Mouse (Mus musculus) embryonic fibroblast, embryonic 13.5 days (primary cell): Measurements from ENCODE around the gene Tpi1.
A peak's percentile ranks its signal among the peaks of the same experiment; 100 is the strongest.

ENCODE experiments used
- CTCF ChIP-seq: IDR thresholded peaks from 2 replicates; pipeline ENCODE4 v1.5.1; 2011; ENCODE audit warnings: mild to moderate bottlenecking, control low read depth, low read length, moderate library complexity, borderline replicate concordance; ENCODE audit not compliant: insufficient read depth
- POLR2A ChIP-seq: IDR thresholded peaks from 2 replicates; pipeline ENCODE4 v1.6.1; 2011; ENCODE audit warnings: low read depth, mild to moderate bottlenecking, control low read depth, low read length, moderate library complexity

- 0 out of 2 replicates have a peak, but pooled peaks have one; percentile 7 for TF ChIP-seq POLR2A
- TF ChIP-seq CTCF = no peak
Observed at GRCm38 (mm10) chr6:124858561-124859318, 44.6 kb upstream of the Tpi1 start.
